Mouse (Mus musculus): Measurements from ENCODE around the gene Tnip3. TPM values are rescaled to one million over a fixed set of nuclear protein-coding genes. Genes with fewer than 3 reads are reported as not detected.

The Tnip3 gene
- total RNA-seq, 2 experiments from 2014 or later = 1.5 TPM; not detected in 1

DNA sequence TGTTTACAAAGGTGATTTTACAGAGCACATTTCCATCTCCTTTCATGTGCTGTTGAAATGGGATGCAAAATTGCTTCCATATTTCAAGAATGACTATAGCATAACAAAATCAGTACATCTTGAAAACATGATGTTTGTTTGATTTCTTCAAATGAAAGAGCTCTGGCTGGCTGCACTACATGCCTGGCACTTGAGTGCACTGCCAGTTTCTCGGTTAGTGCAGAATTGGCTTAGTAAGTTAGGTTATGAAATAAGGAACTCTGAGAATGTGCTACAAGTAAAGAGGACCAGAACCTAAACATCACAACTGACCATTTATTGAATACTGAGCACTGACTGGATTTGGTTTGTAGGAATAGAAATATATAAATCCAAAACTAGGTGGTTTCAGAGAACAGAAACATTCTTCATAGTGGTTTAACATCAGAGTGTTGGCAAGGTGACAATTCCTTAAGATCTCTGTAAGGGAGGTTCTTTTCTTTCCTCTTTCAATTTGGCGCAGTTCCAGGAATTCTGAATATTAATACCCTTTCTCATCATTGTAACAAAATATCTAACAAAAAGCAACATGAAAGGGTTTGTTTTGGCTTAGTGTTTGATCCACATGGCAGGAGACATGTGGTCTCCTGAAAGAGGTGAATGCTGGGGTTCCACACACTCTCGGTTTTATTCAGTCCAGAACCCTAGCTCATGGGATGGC, 98.1 kb downstream of the Tnip3 start:
- no peak for ATAC-seq (replicated peaks; ENCODE audit: low FRiP score, poor library complexity, severe bottlenecking)

DNA sequence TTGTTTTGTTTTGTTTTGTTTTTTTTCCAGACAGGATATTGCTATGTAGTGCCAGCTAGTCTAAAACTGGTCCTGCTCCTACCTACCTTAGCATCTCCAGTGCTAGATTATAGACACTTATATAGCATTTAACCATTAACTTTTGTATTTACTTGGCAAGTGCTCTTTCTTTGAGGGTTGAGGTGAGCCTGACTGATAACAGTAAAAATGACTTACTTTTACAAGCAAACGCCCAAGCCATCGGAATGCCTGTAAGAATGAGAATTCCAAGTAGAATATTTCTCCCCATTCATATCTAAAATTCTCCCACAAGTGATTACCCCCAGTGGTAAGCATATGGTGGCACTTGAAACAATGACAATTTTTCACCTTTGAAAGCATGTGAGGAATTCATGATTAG, 105.5 kb downstream of the Tnip3 start:
- no peak for ATAC-seq (replicated peaks; ENCODE audit: low FRiP score, poor library complexity, severe bottlenecking)

DNA sequence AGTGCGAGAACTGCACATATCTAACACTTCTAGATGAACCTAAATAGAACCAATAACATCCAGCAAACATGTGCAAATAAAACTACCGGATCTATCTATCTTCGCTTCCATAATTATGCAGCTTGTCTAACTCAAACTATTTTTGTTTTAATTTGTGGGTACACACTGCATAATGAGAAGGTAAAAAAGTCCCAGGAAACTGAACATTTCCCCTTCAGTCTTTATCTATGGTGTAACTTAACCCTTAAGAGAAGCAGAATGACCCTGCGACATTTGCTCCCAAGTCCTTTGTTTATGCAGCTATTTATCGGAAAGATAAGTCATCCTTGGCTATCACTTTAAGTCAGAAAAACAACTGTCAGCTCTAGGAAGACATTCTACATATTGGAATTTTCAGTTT, 107.1 kb downstream of the Tnip3 start:
- ATAC-seq (replicated peaks; ENCODE audit: low FRiP score, poor library complexity, severe bottlenecking) = no peak

DNA sequence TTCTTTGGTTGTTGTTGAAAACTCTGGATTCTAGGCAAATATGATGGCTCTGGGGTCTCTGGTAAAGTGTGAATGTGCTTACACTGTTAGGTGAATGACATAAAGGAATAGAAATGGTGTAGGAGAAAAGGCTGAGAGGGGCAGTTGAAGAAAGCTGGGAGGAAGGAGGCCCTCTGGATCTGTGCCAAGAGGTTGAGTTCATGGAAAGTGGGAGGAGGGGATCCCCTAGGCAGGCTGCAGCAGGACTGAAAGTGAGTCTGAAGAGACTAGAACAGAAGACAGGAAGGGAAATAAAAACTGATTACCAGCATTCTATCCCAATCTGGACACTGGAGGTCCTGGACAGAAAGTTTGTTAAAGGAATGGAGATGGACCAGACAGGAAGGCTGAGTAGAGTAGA, 117.3 kb downstream of the Tnip3 start:
- ATAC-seq (replicated peaks; ENCODE audit: low FRiP score, poor library complexity, severe bottlenecking) = no peak

DNA sequence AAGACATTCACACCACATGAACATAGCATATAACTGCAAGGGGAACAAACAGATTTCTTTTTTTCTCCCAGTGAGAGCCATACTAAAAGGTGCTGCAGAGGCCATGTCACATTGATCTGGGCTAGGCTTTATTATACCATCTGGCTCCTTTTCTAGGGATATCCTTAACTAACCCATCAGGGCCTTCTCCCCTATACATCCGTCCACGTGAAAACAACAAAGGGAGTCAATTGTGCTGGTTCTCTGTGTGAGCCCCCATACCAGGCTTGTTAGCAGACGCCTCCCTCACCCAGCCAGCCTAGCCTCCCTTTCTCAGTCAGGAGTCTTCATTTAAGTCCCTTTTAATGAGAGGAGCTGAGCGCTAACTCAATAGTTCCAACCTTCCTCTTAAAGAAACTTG, 119.0 kb downstream of the Tnip3 start:
- ATAC-seq (replicated peaks; ENCODE audit: low FRiP score, poor library complexity, severe bottlenecking) = no peak

DNA sequence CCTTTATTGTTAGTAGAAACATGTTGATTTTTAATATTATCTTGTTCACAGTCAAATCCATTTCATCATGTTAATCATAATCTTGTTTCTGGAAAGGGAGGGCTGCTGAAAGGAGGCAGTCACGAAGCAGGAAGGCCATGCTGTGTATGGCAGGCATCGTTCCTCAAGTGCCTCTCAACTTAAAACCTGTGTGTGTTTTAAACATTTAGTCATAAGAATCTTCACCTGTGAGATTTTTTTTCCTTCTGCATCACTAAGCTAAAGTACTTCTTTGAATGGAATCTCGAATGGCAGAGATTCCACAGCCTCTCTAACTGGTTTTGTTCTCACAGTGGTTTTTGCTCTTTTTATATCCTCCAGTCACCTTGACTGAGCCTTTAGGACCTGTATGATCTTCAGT, 121.3 kb downstream of the Tnip3 start:
- ATAC-seq (replicated peaks; ENCODE audit: low FRiP score, poor library complexity, severe bottlenecking) = no peak

DNA sequence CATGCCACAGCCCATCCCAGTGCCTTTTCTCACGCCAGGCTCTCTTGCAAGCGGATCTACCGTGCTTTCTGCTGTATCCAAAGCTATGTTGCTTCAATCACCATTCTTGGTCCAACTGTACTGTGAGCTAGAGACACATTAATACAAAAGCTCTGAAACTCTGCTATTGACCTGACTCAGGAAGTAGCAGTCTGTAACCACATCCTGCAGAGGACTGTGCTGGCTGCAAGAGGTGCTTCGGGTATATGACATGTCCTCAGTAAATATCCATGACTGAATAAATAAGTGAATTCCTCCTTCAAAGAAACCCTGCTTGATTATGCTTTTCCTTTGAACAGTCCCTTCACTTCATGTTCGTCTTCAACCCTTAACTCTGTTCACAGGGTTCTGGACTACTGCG, 122.6 kb downstream of the Tnip3 start:
- no peak for ATAC-seq (replicated peaks; ENCODE audit: low FRiP score, poor library complexity, severe bottlenecking)

DNA sequence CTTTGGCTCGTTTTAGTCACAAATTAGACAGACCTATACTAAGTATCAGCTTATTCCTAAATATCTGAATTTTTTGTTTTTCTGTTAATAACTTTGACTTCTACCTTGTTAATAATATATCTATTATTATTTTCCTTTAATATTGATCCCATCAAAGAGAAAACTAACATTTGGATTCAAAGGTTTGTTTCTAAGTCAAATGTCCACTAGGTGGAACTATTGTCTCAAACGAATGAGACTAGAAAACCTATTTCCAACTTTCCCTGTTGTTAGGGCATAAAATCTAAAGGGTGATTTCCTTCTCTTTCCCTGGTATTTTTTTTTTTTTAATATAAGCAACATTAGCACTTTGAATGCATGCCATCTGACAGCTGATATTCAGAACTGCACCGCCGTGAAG, 126.3 kb downstream of the Tnip3 start:
- ATAC-seq (replicated peaks; ENCODE audit: low FRiP score, poor library complexity, severe bottlenecking) = no peak

DNA sequence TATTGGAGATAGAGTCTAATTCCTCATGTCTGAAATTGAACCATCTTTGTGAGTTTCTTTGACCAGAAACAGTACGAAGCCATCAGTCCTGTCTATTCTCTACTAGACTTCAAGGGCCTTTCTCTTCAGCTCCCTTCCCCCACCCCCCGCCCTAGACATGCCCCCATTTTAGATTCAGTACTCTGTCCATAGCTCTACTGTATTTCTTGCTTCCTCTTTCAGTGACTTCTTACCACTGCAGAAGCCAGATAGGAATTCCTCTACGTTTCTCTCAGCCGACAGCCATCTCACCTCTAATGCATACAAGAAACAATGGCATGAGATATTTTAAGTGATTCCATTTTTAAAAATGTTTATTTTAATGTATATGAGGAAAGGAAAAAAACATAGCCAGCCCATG, 136.2 kb downstream of the Tnip3 start:
- ATAC-seq (replicated peaks; ENCODE audit: low FRiP score, poor library complexity, severe bottlenecking) = no peak

DNA sequence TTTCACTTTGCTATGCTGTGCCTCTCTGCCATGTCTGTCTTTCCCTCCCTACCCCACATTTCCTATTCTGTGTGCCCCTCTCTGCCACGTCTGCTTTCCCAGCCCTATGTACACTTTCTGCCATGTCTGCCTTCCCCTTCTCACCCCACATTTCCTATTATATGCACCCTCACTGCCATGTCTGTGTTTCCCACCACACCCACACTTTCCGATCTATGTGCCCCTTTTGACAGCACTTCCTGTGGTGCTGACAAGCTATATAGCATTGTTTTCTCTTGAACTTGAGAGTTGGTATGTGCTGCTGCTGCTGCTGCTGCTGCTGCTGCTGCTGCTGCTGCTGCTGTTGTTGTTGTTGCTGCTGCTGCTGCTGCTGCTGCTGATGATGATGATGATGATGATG, 136.9 kb downstream of the Tnip3 start:
- ATAC-seq (replicated peaks; ENCODE audit: low FRiP score, poor library complexity, severe bottlenecking) = no peak

DNA sequence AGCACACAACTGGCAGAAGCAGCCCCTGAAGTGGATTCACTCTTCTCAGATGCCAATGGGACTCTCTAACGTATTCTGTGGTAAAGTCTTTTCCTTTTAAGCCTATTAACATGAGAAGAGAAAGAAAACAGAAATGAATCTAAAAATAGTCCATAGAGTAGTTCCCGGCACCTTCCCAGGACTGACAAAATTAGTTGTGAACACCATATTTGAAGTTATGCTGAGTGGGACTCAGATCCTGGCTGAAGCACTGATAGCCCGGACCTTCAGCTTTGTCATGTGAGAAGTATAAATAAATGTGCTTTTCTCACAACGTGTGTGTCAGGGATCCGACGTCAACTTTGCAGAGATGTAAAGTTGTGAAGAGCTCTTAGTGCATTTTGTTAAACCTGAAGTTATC, 138.9 kb downstream of the Tnip3 start:
- ATAC-seq (replicated peaks; ENCODE audit: low FRiP score, poor library complexity, severe bottlenecking) = no peak

DNA sequence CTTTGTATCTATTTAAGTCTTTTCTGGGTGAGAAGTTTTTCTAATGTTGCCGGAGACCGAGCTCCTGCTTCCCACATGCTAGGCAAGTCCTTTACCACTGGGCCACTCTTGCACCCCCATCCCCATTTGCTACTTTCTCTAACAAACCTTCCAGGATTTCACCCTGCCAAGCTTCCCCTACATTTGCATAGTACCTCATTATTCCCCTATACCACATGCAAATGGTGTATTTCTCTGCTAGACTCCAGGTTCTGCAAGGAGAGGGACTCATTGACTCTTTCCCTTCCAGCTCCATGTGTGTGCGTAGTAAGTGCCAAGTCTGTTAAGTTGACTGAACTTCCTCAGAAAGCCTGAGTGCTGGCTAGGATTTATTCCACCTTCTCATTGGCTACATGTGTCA, 141.2 kb downstream of the Tnip3 start:
- ATAC-seq (replicated peaks; ENCODE audit: low FRiP score, poor library complexity, severe bottlenecking) = no peak

DNA sequence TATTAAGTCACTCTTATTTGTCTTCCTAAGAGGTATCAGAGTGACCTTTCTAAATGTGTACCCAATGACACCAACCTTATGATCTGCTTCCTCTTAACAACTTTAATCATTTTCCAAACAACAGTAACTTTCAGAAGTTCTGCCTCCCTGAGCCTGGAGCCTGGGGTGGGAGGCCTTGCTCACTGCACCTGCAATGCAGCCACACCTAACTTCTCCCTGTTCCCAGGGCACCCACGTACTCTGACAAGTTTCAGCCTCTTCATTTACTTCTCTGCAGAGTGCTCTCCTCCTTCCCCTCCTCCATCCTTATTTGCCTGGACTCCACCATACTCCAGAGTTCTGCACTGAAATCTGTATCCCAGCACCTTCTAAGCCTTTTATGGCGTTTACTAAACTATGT, 144.9 kb downstream of the Tnip3 start:
- ATAC-seq (replicated peaks; ENCODE audit: low FRiP score, poor library complexity, severe bottlenecking) = no peak

DNA sequence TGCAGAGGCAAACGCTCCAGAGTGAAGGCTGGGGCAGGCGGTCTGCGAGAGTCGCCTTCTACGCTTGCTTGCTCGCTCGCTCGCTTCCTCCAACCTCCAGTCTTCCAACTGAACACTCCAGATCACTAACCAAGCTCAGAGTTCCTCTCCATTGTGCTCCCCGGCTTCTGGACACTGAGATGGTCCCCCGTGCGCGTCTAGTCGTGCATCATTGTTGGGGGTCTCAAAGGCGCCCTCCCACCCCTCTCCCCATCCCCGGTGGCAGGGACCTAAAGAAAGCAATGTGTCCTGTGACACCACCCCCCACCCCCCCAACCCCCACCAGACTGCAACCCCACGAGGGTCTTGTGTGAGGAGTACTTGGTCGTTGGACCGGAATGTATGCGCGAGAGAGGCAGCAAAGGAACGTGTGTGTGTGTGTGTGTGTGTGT, 145.9 kb downstream of the Tnip3 start:
- ATAC-seq (replicated peaks; ENCODE audit: low FRiP score, poor library complexity, severe bottlenecking) = no peak

DNA sequence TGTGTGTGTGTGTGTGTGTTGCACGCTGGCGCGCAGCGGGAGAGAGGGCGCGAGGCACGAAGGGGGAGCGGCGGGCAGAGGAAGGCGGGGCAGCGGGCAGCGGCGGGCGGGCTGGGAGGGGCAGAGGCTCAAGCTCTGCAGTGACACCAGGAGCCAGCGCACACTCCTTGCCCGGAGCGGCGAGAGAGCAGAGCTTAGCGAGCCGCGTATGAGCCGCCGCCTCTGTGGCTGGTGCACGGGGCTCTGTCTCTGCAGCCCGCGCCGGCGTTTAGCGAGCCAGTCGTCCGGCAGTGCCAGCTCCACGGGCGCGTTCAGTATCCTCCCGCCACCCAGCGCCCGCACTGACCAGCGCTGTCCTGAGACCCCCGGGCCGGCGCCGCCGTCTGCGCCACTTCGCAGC, 146.3 kb downstream of the Tnip3 start, which contains the start of gene Ndnf:
TSS of gene Ndnf (plus strand) at position 140 of the 400 bp plus-strand sequence.
- no peak for ATAC-seq (replicated peaks; ENCODE audit: low FRiP score, poor library complexity, severe bottlenecking)

DNA sequence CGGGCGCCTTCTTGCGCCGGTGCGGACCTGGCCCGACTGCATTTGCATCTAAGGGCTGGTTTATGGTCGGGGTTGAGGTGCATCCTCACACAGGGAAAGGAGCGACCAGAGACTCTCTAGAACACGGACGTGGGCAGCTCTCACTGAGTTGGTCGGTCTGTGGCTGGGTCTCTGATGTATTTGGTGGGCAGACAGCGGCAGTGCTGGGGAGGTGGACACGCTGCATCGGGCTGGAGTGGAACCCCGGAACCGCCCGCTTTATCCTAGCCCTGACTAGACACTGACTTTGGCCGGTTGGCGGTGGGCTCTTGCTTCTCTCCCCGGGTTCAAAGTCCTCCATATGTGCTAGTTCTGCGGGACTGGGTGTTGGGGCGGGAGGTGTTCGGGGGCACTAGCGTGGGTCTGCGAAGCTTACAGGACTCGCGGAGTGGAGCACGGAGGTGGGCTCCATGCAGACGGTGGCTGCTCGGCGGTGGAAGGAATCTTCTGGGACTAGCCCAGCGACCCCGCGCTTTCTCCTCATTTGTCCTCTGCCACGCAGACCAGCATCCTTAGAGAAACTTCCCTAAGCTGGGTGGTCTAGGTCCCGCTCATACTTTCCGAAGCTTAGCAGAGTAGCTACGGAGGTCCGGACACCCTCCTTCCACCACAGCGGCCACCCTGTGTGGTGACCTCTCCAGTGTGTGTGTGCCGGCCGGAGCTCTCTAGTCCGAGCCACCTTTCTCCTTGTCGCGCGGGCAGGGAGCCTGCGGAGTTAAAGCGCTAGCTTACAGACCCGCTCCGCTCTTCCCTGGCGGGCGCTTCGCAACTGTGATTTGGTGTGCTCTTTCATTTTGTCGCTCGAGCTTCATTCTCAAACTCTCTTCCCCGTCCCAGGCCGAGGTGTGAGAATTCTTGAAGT, 147.3 kb downstream of the Tnip3 start:
- ATAC-seq (replicated peaks; ENCODE audit: low FRiP score, poor library complexity, severe bottlenecking) = no peak

Other genes starting within 250 kb of the Tnip3 start
- gene C130060K24Rik, start 144.2 kb upstream of the Tnip3 start, total RNA-seq (2015; ENCODE audit: low replicate concordance) = not detected in 2 replicates
- gene C130060K24Rik, start 144.2 kb upstream of the Tnip3 start, total RNA-seq (2017; ENCODE audit: low replicate concordance) = not detected in 2 replicates
- gene Ndnf, start 146.3 kb downstream of the Tnip3 start, total RNA-seq (2015; ENCODE audit: low replicate concordance) = not detected in 2 replicates
- gene Ndnf, start 146.3 kb downstream of the Tnip3 start, total RNA-seq (2017; ENCODE audit: low replicate concordance) = under 0.01 TPM in 1 of 2 replicates, not detected in the other